Mouse (Mus musculus) heart, postnatal 0 days (tissue): Measurements from ENCODE around the gene Zc3hav1.

Source experiments
- CTCF ChIP-seq: IDR thresholded peaks from 2 replicates; pipeline ENCODE4 v1.5.1; 2016; ENCODE audit warnings: antibody characterized with exemption, control low read depth, low read depth
- EP300 ChIP-seq: IDR thresholded peaks from 2 replicates; pipeline ENCODE4 v1.6.1; 2016; ENCODE audit warnings: antibody characterized with exemption, low read depth

- TF ChIP-seq CTCF = no peak
- no peak for TF ChIP-seq EP300
Measured at GRCm38 (mm10) chr6:38264466-38264865, 89.9 kb downstream of the Zc3hav1 start.
